Mouse (Mus musculus) E14TG2a.4 (cell line): ENCODE results near the gene Arl6ip5.

Source experiments
- CTCF ChIP-seq: conservative IDR thresholded peaks from 2 replicates; pipeline ENCODE4 v1.5.1; 2014; ENCODE audit warnings: low read length
- NANOG ChIP-seq: IDR thresholded peaks from 2 replicates; pipeline ENCODE4 v1.6.1; 2014; ENCODE audit warnings: borderline replicate concordance, low read length, mixed read lengths
- POU5F1 ChIP-seq: IDR thresholded peaks from 2 replicates; pipeline ENCODE4 v1.6.1; 2014; ENCODE audit warnings: low read length, borderline replicate concordance

DNA sequence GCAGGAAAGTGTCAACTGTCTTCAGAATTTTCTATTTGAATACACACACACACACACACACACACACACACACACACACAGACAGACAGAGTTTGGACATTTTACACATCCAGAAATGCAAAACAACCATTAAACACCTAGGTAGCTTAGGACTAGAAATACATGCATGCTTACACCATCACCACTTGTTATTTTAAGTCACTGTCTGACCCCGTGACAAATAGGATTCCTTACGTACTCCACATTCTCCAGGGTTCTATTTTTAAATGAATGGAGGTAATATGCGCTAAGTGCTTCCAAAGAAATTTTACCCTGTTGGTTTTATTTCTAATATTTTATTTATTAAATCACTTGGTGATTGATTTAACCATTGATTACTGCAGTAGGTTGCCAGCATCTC, 55.2 kb downstream of the Arl6ip5 start:
- TF ChIP-seq CTCF (no peak), POU5F1 (no peak), NANOG (no peak)
